In genomic region chr19:57161978-57162727, GRCm38 (mm10) we compare ENCODE assay signal across 12 mouse cellular contexts.
A peak's percentile ranks its signal among the peaks of the same experiment; 100 is the strongest.
DNase-seq lines count a peak whose midpoint lies in the region; ATAC-seq and TF ChIP-seq lines count a peak whose summit lies in the region.
"Had no signal": no experiment of that assay in that cellular context is flagged by ENCODE, and none has a peak within 500 bp of the region (broad histone marks: within the 10 kb centered on the region; RNA-seq: fewer than 3 reads in every experiment).

No protein-coding gene starts in this region.

- ATAC-seq in kidney, postnatal 0 days (replicated peaks; ENCODE audit: low FRiP score, low read depth): no peak

- peak overlapping the region; percentile 1; the same call in 1 of the 2 replicates for H3K9ac ChIP-seq in kidney, postnatal 0 days (ENCODE audit: low read depth, low read length)
- H3K9ac ChIP-seq: embryonic facial prominence, embryonic 13.5 days; forebrain, embryonic 12.5 days; liver, postnatal 0 days had no signal

- no peaks in the 10 kb centered on the region for H3K9me3 ChIP-seq in kidney, postnatal 0 days (replicated peaks; ENCODE audit: low read length)
- H3K9me3 ChIP-seq: embryonic facial prominence, embryonic 13.5 days; forebrain, embryonic 12.5 days had no signal

- H3K27ac ChIP-seq in kidney, postnatal 0 days: no peak overlapping the region
- H3K27ac ChIP-seq: embryonic facial prominence, embryonic 13.5 days; forebrain, embryonic 12.5 days; macrophage had no signal

- no peaks in the 10 kb centered on the region for H3K27me3 ChIP-seq in kidney, postnatal 0 days (ENCODE audit: insufficient read depth, low read length)
- H3K27me3 ChIP-seq: embryonic facial prominence, embryonic 13.5 days; forebrain, embryonic 12.5 days had no signal

- 0 out of 2 replicates have a peak, but pooled peaks cover 4% of the 10 kb centered on the region for H3K4me1 ChIP-seq in kidney, postnatal 0 days (replicated peaks; ENCODE audit: insufficient read depth, low read length)
- H3K4me1 ChIP-seq: embryonic facial prominence, embryonic 13.5 days; forebrain, embryonic 12.5 days had no signal

- no peak for TF ChIP-seq CTCF in kidney, postnatal 0 days (IDR thresholded peaks at IDR 0.05; ENCODE audit: low read depth)

- no peak overlapping the region for H3K4me3 ChIP-seq in kidney, postnatal 0 days (replicated peaks; ENCODE audit: low read depth, low read length)
- H3K4me3 ChIP-seq: embryonic facial prominence, embryonic 13.5 days; forebrain, embryonic 12.5 days had no signal

- H3K4me2 ChIP-seq in kidney, postnatal 0 days (ENCODE audit: low read length): no peak overlapping the region
- H3K4me2 ChIP-seq: embryonic facial prominence, embryonic 13.5 days; forebrain, embryonic 12.5 days had no signal

- H3K36me3 ChIP-seq in kidney, postnatal 0 days (ENCODE audit: insufficient read depth, low read length): no peaks in the 10 kb centered on the region
- H3K36me3 ChIP-seq: embryonic facial prominence, embryonic 13.5 days; forebrain, embryonic 12.5 days had no signal

- WGBS in kidney, postnatal 0 days: 69% methylated on average over 11 of the region's 11 CpGs

- DNase-seq in heart, adult 11 months: peak; percentile 91
- no peak for DNase-seq in heart, postnatal 36 days
- no peak for DNase-seq in kidney, postnatal 0 days (ENCODE audit: low spot score)
- DNase-seq in kidney, postnatal 4 days: no peak
- peak; percentile 61 for DNase-seq in cerebellum, adult 8-10 months
- DNase-seq in cerebellum, postnatal 36 days: peak; percentile 59 to 60
- DNase-seq in testis, postnatal 14 days (ENCODE audit: low spot score): no peak
- DNase-seq in adrenal gland, postnatal 14 days: no peak
- DNase-seq: liver, postnatal 0 days had no signal

- intact Hi-C loops in heart, postnatal 36 days (cut with DNase I): loop anchor here (1.0 to 2.0 kb wide), 3 partner anchors 99 to 167 kb away; no protein-coding TSS in a partner anchor

Comparison
In these comparisons a context has a peak if more than half of its experiments do, and no peak if none do; other contexts are left out.
1. DNase-seq: peak in heart, adult 11 months (single experiment), cerebellum, adult 8-10 months (single experiment) and cerebellum, postnatal 36 days (2 of 2); none in heart, postnatal 36 days (0 of 2), kidney, postnatal 0 days (single experiment), kidney, postnatal 4 days (0 of 2), testis, postnatal 14 days (single experiment) and adrenal gland, postnatal 14 days (single experiment).